Mouse (Mus musculus): ENCODE measurements around the gene Ints12.

Gene Ints12

GRCm38 (mm10) chr3:133151629-133152028 lies 60.0 kb downstream of the Ints12 start:
- no peak for DNase-seq

- DNase-seq, result no peak
Observed at GRCm38 (mm10) chr3:133152831-133153230, 61.2 kb downstream of the Ints12 start.

GRCm38 (mm10) chr3:133153629-133154028 lies 62.0 kb downstream of the Ints12 start:
- DNase-seq, result no peak

GRCm38 (mm10) chr3:133154683-133155082 lies 63.0 kb downstream of the Ints12 start:
- DNase-seq, result no peak

- no peak for DNase-seq
Observed at GRCm38 (mm10) chr3:133158260-133158659, 66.6 kb downstream of the Ints12 start.
